Mouse (Mus musculus) embryonic facial prominence, embryonic 11.5 days (tissue): Measurements from ENCODE around the gene Map3k4. TPM values are rescaled to one million over a fixed set of nuclear protein-coding genes. Genes with fewer than 3 reads are reported as not detected.

Source experiments
- ATAC-seq: fragments of 200-750 bp; cut with Nextera tagmentation; replicated peaks from 2 replicates; pipeline ENCODE4 v1.8.0; 2017; ENCODE audit warnings: low read depth; ENCODE audit not compliant: insufficient number of reproducible peaks, low FRiP score, low TSS enrichment
- DNase-seq: peaks from one replicate; pipeline ENCODE4 v3.0.0-alpha.2; 2015; ENCODE audit warnings: low spot score
- H3K27ac ChIP-seq: fragments of 300-500 bp; sonication (generic); replicated peaks from 2 replicates; pipeline ENCODE4 v1.5.1; 2014; ENCODE audit warnings: mild to moderate bottlenecking, low read depth, low read length, control low read depth
- H3K27me3 ChIP-seq: fragments of 300-500 bp; sonication (generic); 2 replicates; pipeline ENCODE4 v1.6.1; 2014; ENCODE audit warnings: mild to moderate bottlenecking, low read length, moderate library complexity, mixed read lengths; ENCODE audit not compliant: control insufficient read depth, insufficient read depth
- H3K36me3 ChIP-seq: fragments of 300-500 bp; sonication (generic); replicated peaks from 2 replicates; pipeline ENCODE4 v1.6.1; 2014; ENCODE audit warnings: low read depth, mild to moderate bottlenecking, low read length, moderate library complexity, mixed read lengths; ENCODE audit not compliant: control insufficient read depth, insufficient read depth
- H3K4me1 ChIP-seq: fragments of 300-500 bp; sonication (generic); 2 replicates; pipeline ENCODE4 v1.6.1; 2014; ENCODE audit warnings: low read length, mixed read lengths; ENCODE audit not compliant: control insufficient read depth, insufficient read depth
- H3K4me2 ChIP-seq: fragments of 300-500 bp; sonication (generic); 2 replicates; pipeline ENCODE4 v1.6.1; 2014; ENCODE audit warnings: low read depth, mild to moderate bottlenecking, control low read depth, low read length, moderate library complexity
- H3K4me3 ChIP-seq: fragments of 300-500 bp; sonication (generic); 2 replicates; pipeline ENCODE4 v1.5.1; 2014; ENCODE audit warnings: low read depth, low read length, control low read depth
- H3K9ac ChIP-seq: fragments of 300-500 bp; sonication (generic); replicated peaks from 2 replicates; pipeline ENCODE4 v1.6.1; 2014; ENCODE audit warnings: mild to moderate bottlenecking, control low read depth, low read length
- H3K9me3 ChIP-seq: fragments of 300-500 bp; sonication (generic); replicated peaks from 2 replicates; pipeline ENCODE4 v1.6.1; 2016; ENCODE audit warnings: mild to moderate bottlenecking, low read length, inconsistent platforms, mixed read lengths; ENCODE audit not compliant: control insufficient read depth
- WGBS: fragments of 180-500 bp; shearing (Covaris S2); extraction: QIAGEN DNeasy Blood & Tissue Kit; methylation state at CpG from one replicate; pipeline ENCODE4 v1.1.7; 2014; 5-methylcytosine and 5-hydroxymethylcytosine counted together
- polyA plus RNA-seq: library from polyadenylated mRNA; unstranded; fragments of >200 nt; fragmentation: Nextera tagmentation; extraction: Ambion mirVana; gene quantifications from 2 replicates; pipeline ENCODE4 v1.2.1, GENCODE M21; 2014

Map3k4 gene
- polyA plus RNA-seq, 1 experiment from 2014 or later: 42.0 TPM

DNA sequence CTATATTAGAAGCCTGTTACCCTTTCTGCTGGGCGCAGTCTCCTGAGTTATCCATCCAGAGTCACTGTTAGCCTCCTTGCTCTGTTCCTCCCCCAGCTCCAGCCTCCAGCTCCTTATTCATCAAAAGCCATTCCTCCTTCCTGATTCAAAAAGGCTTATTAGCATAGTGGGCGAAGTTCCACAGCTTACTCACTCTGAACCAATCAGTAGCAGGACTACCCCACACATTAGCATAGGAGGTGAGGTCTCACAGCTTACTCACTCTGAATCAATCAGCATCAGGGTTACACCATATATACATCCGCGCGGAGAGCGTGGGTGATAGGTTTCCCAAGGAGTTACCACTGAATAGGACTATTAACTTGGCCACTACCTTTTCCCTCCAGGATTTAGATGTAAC, 106.3 kb downstream of the Map3k4 start:
- Histone ChIP-seq H3K27ac (no peak overlapping the region), H3K4me3 (no peak overlapping the region), H3K4me2 (no peak overlapping the region), H3K36me3 (no peaks in the 10 kb centered on the region; the same call in none of the 2 replicates), H3K27me3 (no peaks in the 10 kb centered on the region), H3K4me1 (no peaks in the 10 kb centered on the region), H3K9ac (no peak overlapping the region), H3K9me3 (no peaks in the 10 kb centered on the region)
- WGBS: 87% methylated on average over 6 of the region's 6 CpGs
- ATAC-seq (no peak), DNase-seq (no peak)

- Histone ChIP-seq H3K9me3 (no peaks in the 10 kb centered on the region), H3K27me3 (no peaks in the 10 kb centered on the region), H3K4me3 (no peak overlapping the region), H3K27ac (no peak overlapping the region), H3K4me1 (no peaks in the 10 kb centered on the region), H3K36me3 (no peaks in the 10 kb centered on the region; the same call in none of the 2 replicates), H3K4me2 (no peak overlapping the region), H3K9ac (no peak overlapping the region)
- ATAC-seq (no peak), DNase-seq (no peak)
- WGBS: 94% methylated on average over 11 of the region's 11 CpGs
Measured at GRCm38 (mm10) chr17:12211890-12212289, 106.7 kb downstream of the Map3k4 start.

GRCm38 (mm10) chr17:12210544-12211132, 108.0 kb downstream of the Map3k4 start:
- 39% methylated on average over 8 of the region's 8 CpGs for WGBS
- no peak overlapping the region for H3K9ac ChIP-seq
- no peaks in the 10 kb centered on the region; the same call in 1 of the 2 replicates for H3K4me1 ChIP-seq
- H3K4me3 ChIP-seq: no peak overlapping the region
- H3K27me3 ChIP-seq: no peaks in the 10 kb centered on the region
- ATAC-seq (peak; percentile 71), DNase-seq (peak; percentile 88)
- H3K36me3 ChIP-seq: no peaks in the 10 kb centered on the region; the same call in none of the 2 replicates
- no peaks in the 10 kb centered on the region for H3K9me3 ChIP-seq
- H3K4me2 ChIP-seq: no peak overlapping the region
- no peak overlapping the region for H3K27ac ChIP-seq

GRCm38 (mm10) chr17:12209481-12209880, 109.1 kb downstream of the Map3k4 start:
- no peaks in the 10 kb centered on the region for H3K27me3 ChIP-seq
- no peak overlapping the region for H3K4me3 ChIP-seq
- no peaks in the 10 kb centered on the region; the same call in 1 of the 2 replicates for H3K4me1 ChIP-seq
- no peaks in the 10 kb centered on the region for H3K9me3 ChIP-seq
- ATAC-seq: no peak
- H3K4me2 ChIP-seq: no peak overlapping the region
- no peak overlapping the region for H3K9ac ChIP-seq
- no peak for DNase-seq
- no peak overlapping the region for H3K27ac ChIP-seq
- WGBS: 73% methylated on average over 4 of the region's 4 CpGs
- no peaks in the 10 kb centered on the region; the same call in none of the 2 replicates for H3K36me3 ChIP-seq

- no peaks in the 10 kb centered on the region; the same call in 1 of the 2 replicates for H3K36me3 ChIP-seq
- 50% methylated on average over 1 of the region's 1 CpGs for WGBS
- no peak overlapping the region for H3K27ac ChIP-seq
- DNase-seq (no peak), ATAC-seq (no peak)
- H3K9me3 ChIP-seq: no peaks in the 10 kb centered on the region
- H3K4me1 ChIP-seq: no peaks in the 10 kb centered on the region; the same call in 1 of the 2 replicates
- H3K27me3 ChIP-seq: no peaks in the 10 kb centered on the region
- no peak overlapping the region for H3K4me2 ChIP-seq
- no peak overlapping the region for H3K9ac ChIP-seq
- no peak overlapping the region for H3K4me3 ChIP-seq
Measured at GRCm38 (mm10) chr17:12207022-12207548, 111.5 kb downstream of the Map3k4 start.

DNA sequence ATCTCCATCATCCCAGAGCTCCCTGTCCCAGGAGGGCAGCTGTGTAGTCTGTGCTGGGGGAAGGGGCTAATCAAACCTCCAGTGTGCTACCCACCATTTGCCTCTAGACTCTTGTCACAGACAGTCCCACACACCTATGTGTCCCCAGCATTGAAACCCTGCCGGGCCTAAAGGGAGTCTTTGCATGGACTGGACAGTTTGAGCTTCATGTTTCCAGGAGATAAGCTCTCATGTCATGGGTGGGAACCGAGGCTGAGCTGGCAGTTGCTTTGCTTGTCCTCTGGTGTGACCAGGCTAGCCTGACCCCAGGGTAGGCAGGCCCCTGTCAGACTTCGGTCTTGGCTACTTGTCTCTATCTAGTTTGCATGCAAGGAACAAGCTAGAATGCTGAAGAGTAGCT, 112.3 kb downstream of the Map3k4 start:
- ATAC-seq: no peak
- 47% methylated on average over 3 of the region's 3 CpGs for WGBS

DNA sequence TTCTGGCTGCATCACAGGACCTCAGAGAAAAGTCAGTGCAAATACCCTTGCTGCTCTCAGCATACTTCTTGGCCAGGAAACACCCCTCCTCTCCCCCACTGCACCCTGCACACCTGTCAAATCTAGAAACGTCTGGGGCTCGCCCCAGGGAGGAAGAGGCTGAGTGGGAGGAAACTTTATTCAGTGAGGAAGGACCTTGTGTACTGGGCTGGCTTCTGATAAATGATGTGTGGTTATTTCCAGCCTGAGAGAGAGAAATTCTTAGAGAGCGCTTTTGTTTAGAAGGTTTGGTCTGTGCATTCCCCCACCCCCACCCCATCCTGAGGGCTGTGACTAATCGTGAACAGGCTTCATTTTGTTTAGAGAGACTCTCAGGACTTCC, 112.9 kb downstream of the Map3k4 start:
- Histone ChIP-seq H3K9me3 (no peaks in the 10 kb centered on the region), H3K4me2 (peak overlapping the region; percentile 2; the same call in 1 of the 2 replicates), H3K27ac (peak overlapping the region; percentile 38), H3K4me3 (no peak overlapping the region), H3K36me3 (no peaks in the 10 kb centered on the region; the same call in 1 of the 2 replicates), H3K4me1 (no peaks in the 10 kb centered on the region; the same call in 1 of the 2 replicates), H3K27me3 (no peaks in the 10 kb centered on the region), H3K9ac (no peak overlapping the region)
- 20% methylated on average over 4 of the region's 4 CpGs for WGBS
- DNase-seq (peak; percentile 62), ATAC-seq (peak; percentile 41)

More for the DNA sequence above, 112.3 kb downstream of the Map3k4 start:
- Histone ChIP-seq H3K4me2 (no peak overlapping the region), H3K9ac (no peak overlapping the region), H3K4me1 (no peaks in the 10 kb centered on the region; the same call in 1 of the 2 replicates), H3K27me3 (no peaks in the 10 kb centered on the region), H3K27ac (peak overlapping the region; percentile 38; the same call in 1 of the 2 replicates), H3K9me3 (no peaks in the 10 kb centered on the region), H3K4me3 (no peak overlapping the region), H3K36me3 (no peaks in the 10 kb centered on the region; the same call in 1 of the 2 replicates)
- DNase-seq: no peak

DNA sequence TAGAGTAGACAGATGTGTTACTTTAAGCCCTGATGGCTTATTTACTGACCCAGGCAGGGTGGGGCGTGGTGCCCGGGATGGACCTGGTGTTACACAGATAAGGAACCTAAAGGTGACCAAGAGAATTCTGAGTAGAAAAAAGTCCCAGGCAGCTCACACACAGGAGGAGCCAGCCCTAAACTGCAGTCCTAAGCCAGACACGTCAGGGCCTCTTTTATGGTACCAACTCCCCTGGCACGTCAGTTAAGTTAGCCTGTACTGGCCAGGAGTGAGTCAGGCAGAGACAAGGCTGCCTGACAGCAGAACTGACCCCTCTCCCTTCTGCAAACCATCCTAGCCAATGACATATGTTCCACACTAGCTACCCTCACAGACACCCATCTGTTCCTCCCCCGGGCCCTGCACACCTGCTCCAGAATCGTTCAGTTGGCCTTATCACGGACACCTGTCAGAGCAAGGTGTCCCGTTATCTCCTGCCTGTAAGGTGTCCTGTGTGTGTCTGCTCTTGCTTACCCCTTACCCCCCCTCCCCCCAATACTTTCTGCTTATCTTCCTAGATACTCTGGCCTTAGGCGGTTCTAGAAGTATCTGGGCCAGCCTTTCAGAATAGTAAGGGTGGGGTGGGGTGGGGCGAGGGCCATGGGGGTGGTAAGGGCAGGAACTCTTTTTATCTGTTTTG, 113.4 kb downstream of the Map3k4 start:
- no peak overlapping the region for H3K4me3 ChIP-seq
- H3K27ac ChIP-seq: peak overlapping the region; percentile 38; the same call in 1 of the 2 replicates
- no peak overlapping the region for H3K9ac ChIP-seq
- no peak overlapping the region; the same call in 1 of the 2 replicates for H3K4me2 ChIP-seq
- ATAC-seq: peak; percentile 11; the same call in 1 of the 2 replicates
- no peaks in the 10 kb centered on the region; the same call in 1 of the 2 replicates for H3K36me3 ChIP-seq
- H3K4me1 ChIP-seq: no peaks in the 10 kb centered on the region; the same call in 1 of the 2 replicates
- no peak for DNase-seq
- WGBS: 61% methylated on average over 10 of the region's 10 CpGs
- H3K27me3 ChIP-seq: no peaks in the 10 kb centered on the region
- no peaks in the 10 kb centered on the region for H3K9me3 ChIP-seq
